Mouse (Mus musculus): ENCODE data around the gene Srrm4. TPM values are rescaled to one million over a fixed set of nuclear protein-coding genes. Genes with fewer than 3 reads are reported as not detected.

Srrm4 gene
- polyA plus RNA-seq, 1 experiment from 2014 or later: 1.0 TPM

DNA sequence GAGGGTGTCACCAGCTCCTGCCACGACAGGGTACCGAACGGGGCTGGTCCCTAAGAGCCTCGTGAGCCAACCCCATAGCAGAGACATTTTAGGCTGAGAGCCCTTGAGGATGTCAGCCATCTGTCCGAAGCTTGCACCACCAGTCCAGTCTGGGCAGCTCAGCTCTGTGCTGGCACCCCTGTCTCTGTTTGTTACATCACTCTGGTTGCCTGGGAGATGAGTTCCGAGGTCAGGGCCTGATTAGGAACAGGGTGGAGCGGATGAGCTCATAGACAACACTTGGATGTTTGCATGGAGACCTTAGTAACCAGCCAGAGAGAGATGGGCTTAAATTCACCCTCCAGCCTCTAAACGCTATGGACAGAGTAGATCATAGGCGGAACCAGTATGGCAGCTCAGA is 199.0 kb downstream of the Srrm4 start:
- TF ChIP-seq EP300 (IDR thresholded peaks at IDR 0.05; ENCODE audit: low read depth) (no peak), CTCF (IDR thresholded peaks at IDR 0.05; ENCODE audit: low read depth) (no peak)
- Histone ChIP-seq H3K9ac (replicated peaks) (no peak overlapping the region), H3K4me2 (ENCODE audit: low read depth, low read length) (no peak overlapping the region), H3K27ac (ENCODE audit: low read depth) (no peak overlapping the region), H3K27me3 (ENCODE audit: insufficient read depth, low read length) (no peaks in the 10 kb centered on the region), H3K36me3 (replicated peaks; ENCODE audit: insufficient read depth, low read length) (no peaks in the 10 kb centered on the region), H3K9me3 (ENCODE audit: low read length) (no peaks in the 10 kb centered on the region), H3K4me3 (ENCODE audit: low read depth, low read length) (no peak overlapping the region), H3K4me1 (ENCODE audit: insufficient read depth) (no peaks in the 10 kb centered on the region)
- peak; percentile 52 for DNase-seq
- ATAC-seq: peak; percentile 88
- WGBS (ENCODE audit: insufficient replicate concordance): 67% methylated on average over 9 of the region's 9 CpGs

DNA sequence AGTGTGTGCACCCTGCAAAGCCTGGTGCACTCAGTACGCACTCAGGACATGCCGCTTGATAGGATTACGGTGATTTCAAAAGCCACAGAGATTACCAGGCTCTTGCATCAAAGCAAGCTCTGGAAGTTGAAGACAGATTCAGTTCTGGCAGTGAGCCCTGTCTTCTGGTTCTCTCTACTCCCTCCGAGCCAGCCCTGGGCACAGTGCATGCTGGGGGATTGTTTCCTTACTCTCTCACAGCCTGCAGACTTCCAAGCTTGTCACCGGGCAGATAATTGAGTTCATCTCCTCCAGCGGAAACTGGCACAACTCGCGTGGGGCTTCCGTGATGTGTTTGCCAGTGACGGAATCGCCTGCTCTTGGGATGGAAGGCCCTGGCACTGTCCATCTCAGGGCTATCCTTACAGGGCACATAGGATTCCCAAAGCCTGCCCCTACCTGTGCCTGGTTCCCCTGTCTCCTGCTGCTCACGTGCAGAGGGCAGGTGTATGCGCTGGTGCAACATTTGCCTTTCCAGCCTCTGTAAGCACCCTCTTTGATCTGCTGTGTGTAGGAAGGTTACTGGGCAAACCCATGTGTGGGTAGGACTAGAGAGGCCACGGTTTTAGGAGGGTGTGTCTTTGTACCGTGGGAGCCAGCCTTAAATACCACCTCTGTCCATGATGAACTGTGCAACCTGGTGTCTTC is 201.6 kb downstream of the Srrm4 start:
- 63% methylated on average over 15 of the region's 15 CpGs for WGBS (ENCODE audit: insufficient replicate concordance)
- peak; percentile 35 for DNase-seq
- peak; percentile 76 for ATAC-seq
- no peaks in the 10 kb centered on the region for H3K9me3 ChIP-seq (ENCODE audit: low read length)
- no peak overlapping the region for H3K27ac ChIP-seq (ENCODE audit: low read depth)
- no peaks in the 10 kb centered on the region for H3K4me1 ChIP-seq (ENCODE audit: insufficient read depth)
- H3K4me2 ChIP-seq (ENCODE audit: low read depth, low read length): no peak overlapping the region
- H3K27me3 ChIP-seq (ENCODE audit: insufficient read depth, low read length): no peaks in the 10 kb centered on the region
- no peak overlapping the region for H3K9ac ChIP-seq (replicated peaks)
- no peak overlapping the region for H3K4me3 ChIP-seq (ENCODE audit: low read depth, low read length)
- TF ChIP-seq EP300 (IDR thresholded peaks at IDR 0.05; ENCODE audit: low read depth): no peak
- TF ChIP-seq CTCF (IDR thresholded peaks at IDR 0.05; ENCODE audit: low read depth): no peak
- H3K36me3 ChIP-seq (replicated peaks; ENCODE audit: insufficient read depth, low read length): no peaks in the 10 kb centered on the region

DNA sequence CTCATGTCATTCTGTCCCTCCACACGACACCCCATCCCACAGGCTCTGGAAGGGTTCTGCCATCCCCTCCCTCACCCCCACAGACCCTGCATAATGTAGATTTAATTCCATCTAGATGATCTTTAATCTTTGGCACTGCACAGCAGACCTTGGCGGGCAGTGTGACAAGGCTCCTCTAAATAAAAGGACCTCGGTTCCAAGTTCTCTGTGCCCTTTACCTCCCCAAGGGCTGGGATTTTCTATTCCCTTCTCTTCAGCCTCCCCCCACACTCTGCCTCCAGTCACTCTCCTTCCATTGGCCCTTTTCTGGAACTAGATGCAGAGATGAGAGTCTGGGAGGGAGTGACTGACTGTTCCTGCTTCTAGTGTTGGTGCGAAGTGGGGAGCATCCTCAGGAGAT is 202.3 kb downstream of the Srrm4 start:
- ATAC-seq (no peak), DNase-seq (no peak)
- no peak overlapping the region for H3K9ac ChIP-seq (replicated peaks)
- no peaks in the 10 kb centered on the region for H3K27me3 ChIP-seq (ENCODE audit: insufficient read depth, low read length)
- TF ChIP-seq CTCF (IDR thresholded peaks at IDR 0.05; ENCODE audit: low read depth) (no peak), EP300 (IDR thresholded peaks at IDR 0.05; ENCODE audit: low read depth) (no peak)
- no peak overlapping the region for H3K27ac ChIP-seq (ENCODE audit: low read depth)
- 73% methylated on average over 4 of the region's 4 CpGs for whole genome bisulfite sequencing (ENCODE audit: insufficient replicate concordance)
- H3K36me3 ChIP-seq (replicated peaks; ENCODE audit: insufficient read depth, low read length): no peaks in the 10 kb centered on the region
- H3K4me1 ChIP-seq (ENCODE audit: insufficient read depth): no peaks in the 10 kb centered on the region
- H3K4me3 ChIP-seq (ENCODE audit: low read depth, low read length): no peak overlapping the region
- no peak overlapping the region for H3K4me2 ChIP-seq (ENCODE audit: low read depth, low read length)
- H3K9me3 ChIP-seq (ENCODE audit: low read length): no peaks in the 10 kb centered on the region

Other genes with a start within 250 kb of the Srrm4 start
- 9.1 and 10.6 TPM in 2 replicates for gene Hspb8, start 169.0 kb downstream of the Srrm4 start, polyA plus RNA-seq (2015; fragmentation: Nextera tagmentation; extraction: Ambion mirVana)